Mouse (Mus musculus) olfactory bulb, adult 2 months (tissue): Measurements from ENCODE around the gene 9630041A04Rik.

Experiments used
- CTCF ChIP-seq: fragments of 200-500 bp; IDR thresholded peaks from 2 replicates; pipeline ENCODE4 v1.5.1; 2012; ENCODE audit warnings: low read depth, mild to moderate bottlenecking, low read length, moderate library complexity; ENCODE audit not compliant: insufficient read depth
- POLR2A ChIP-seq: fragments of 200-500 bp; IDR thresholded peaks from 2 replicates; pipeline ENCODE4 v1.6.1; 2012; ENCODE audit warnings: mild to moderate bottlenecking, low read depth, low read length, moderate library complexity; ENCODE audit not compliant: insufficient read depth

- TF ChIP-seq POLR2A (no peak), CTCF (no peak)
Measured at GRCm38 (mm10) chr9:101972314-101972713, 110.7 kb downstream of the 9630041A04Rik start.
